Mouse (Mus musculus) heart, postnatal 0 days (tissue): ENCODE measurements around the gene Hnrnph1.

ENCODE experiments used
- CTCF ChIP-seq: IDR thresholded peaks from 2 replicates; pipeline ENCODE4 v1.5.1; 2016; ENCODE audit warnings: antibody characterized with exemption, control low read depth, low read depth
- EP300 ChIP-seq: IDR thresholded peaks from 2 replicates; pipeline ENCODE4 v1.6.1; 2016; ENCODE audit warnings: antibody characterized with exemption, low read depth

- TF ChIP-seq CTCF = no peak
- no peak for TF ChIP-seq EP300
Measured at GRCm38 (mm10) chr11:50346256-50347032, 30.3 kb upstream of the Hnrnph1 start.
